Mouse (Mus musculus) liver, embryonic 15.5 days (tissue): ENCODE measurements around the gene Nck1. TPM values are rescaled to one million over a fixed set of nuclear protein-coding genes. Genes with fewer than 3 reads are reported as not detected.
A peak's percentile ranks its signal among the peaks of the same experiment; 100 is the strongest.

Source experiments
- ATAC-seq: fragments of 200-750 bp; cut with Nextera tagmentation; 2 replicates; pipeline ENCODE4 v1.8.0; 2017; ENCODE audit warnings: moderate number of reproducible peaks, mild to moderate bottlenecking, moderate library complexity; ENCODE audit not compliant: insufficient read depth
- H3K27ac ChIP-seq: fragments of 300-500 bp; sonication (generic); replicated peaks from 2 replicates; pipeline ENCODE4 v1.5.1; 2015; ENCODE audit warnings: mild to moderate bottlenecking, inconsistent platforms
- H3K27me3 ChIP-seq: fragments of 300-500 bp; sonication (generic); 2 replicates; pipeline ENCODE4 v1.6.1; 2015; ENCODE audit warnings: mild to moderate bottlenecking, inconsistent platforms
- H3K36me3 ChIP-seq: fragments of 300-500 bp; sonication (generic); replicated peaks from 2 replicates; pipeline ENCODE4 v1.6.1; 2015; ENCODE audit warnings: moderate library complexity, mild to moderate bottlenecking, inconsistent platforms
- H3K4me1 ChIP-seq: fragments of 300-500 bp; sonication (generic); replicated peaks from 2 replicates; pipeline ENCODE4 v1.6.1; 2015; ENCODE audit warnings: inconsistent platforms
- H3K4me2 ChIP-seq: fragments of 300-500 bp; sonication (generic); 2 replicates; pipeline ENCODE4 v1.6.1; 2015; ENCODE audit warnings: moderate library complexity, mild to moderate bottlenecking, inconsistent platforms
- H3K4me3 ChIP-seq: fragments of 300-500 bp; sonication (generic); replicated peaks from 2 replicates; pipeline ENCODE4 v1.5.1; 2015; ENCODE audit warnings: mild to moderate bottlenecking, inconsistent platforms
- H3K9ac ChIP-seq: fragments of 300-500 bp; sonication (generic); 2 replicates; pipeline ENCODE4 v1.6.1; 2015; ENCODE audit warnings: moderate library complexity, mild to moderate bottlenecking, inconsistent platforms
- H3K9me3 ChIP-seq: fragments of 300-500 bp; sonication (generic); replicated peaks from 2 replicates; pipeline ENCODE4 v1.6.1; 2016; ENCODE audit warnings: inconsistent platforms
- WGBS: fragments of 180-500 bp; shearing (Covaris S2); methylation state at CpG from one replicate; pipeline ENCODE4 v1.1.7; 2015; ENCODE audit warnings: mixed read lengths; ENCODE audit not compliant: insufficient replicate concordance; 5-methylcytosine and 5-hydroxymethylcytosine counted together
- polyA plus RNA-seq: library from polyadenylated mRNA; unstranded; fragments of >200 nt; fragmentation: Nextera tagmentation; extraction: Ambion mirVana; gene quantifications from 2 replicates; pipeline ENCODE4 v1.2.1, GENCODE M21; 2015

Nck1 gene
- polyA plus RNA-seq, 1 experiment from 2014 or later: 23.3 TPM

GRCm38 (mm10) chr9:100469681-100470080 lies 76.3 kb downstream of the Nck1 start:
- Histone ChIP-seq H3K27me3 (no peaks in the 10 kb centered on the region), H3K36me3 (no peaks in the 10 kb centered on the region), H3K4me1 (no peaks in the 10 kb centered on the region)

DNA sequence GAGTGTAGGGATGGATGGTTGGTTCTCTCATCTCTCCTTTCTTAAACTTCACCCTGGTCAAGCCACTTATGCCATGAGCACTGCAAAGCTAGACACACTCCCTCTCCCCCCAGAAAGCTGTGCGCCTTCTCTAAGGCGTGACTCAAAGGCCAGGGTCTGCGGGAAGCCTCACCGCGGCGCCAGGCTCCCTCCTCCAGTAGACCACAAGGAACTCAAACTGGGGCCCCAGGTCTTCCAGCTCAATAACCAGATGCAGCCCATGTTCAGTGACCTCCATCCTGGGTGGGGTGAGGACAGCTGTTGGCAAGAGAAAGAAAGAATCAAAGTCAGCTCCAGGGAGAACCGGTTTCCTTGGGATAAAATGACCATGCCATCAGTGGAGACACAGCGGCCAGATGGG lies 77.8 kb downstream of the Nck1 start:
- no peaks in the 10 kb centered on the region for H3K36me3 ChIP-seq
- H3K9me3 ChIP-seq: no peaks in the 10 kb centered on the region
- H3K9ac ChIP-seq: no peak overlapping the region
- no peak overlapping the region for H3K4me3 ChIP-seq
- H3K4me2 ChIP-seq: no peak overlapping the region
- no peaks in the 10 kb centered on the region for H3K27me3 ChIP-seq
- ATAC-seq: no peak
- no peaks in the 10 kb centered on the region for H3K4me1 ChIP-seq
- no peak overlapping the region for H3K27ac ChIP-seq
- 85% methylated on average over 8 of the region's 8 CpGs for WGBS

More at GRCm38 (mm10) chr9:100469681-100470080, 76.3 kb downstream of the Nck1 start:
- Histone ChIP-seq H3K27ac (no peak overlapping the region), H3K4me2 (no peak overlapping the region), H3K9me3 (no peaks in the 10 kb centered on the region), H3K9ac (no peak overlapping the region), H3K4me3 (no peak overlapping the region)
- ATAC-seq: no peak
- 84% methylated on average over 3 of the region's 3 CpGs for WGBS

DNA sequence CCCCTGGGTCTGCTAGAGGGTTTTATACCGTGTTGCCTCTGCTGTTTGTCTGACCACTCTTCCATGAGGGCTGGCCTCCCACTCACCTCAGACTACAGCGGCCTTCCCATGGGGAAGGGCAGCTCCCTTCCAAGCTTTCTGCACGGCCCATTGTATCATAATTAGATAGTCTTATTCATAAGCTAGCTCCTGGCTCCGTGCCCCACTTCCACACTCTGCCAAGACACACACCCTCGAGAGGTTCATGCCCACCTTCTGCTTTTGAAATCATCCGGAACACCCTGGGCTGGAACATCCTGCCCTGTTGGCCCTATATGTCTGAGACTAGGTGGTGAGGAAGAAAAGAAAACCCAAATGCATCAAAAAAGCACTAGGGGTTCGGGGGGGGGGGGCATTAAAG lies 78.3 kb downstream of the Nck1 start:
- Histone ChIP-seq H3K4me1 (no peaks in the 10 kb centered on the region), H3K4me3 (no peak overlapping the region), H3K9me3 (no peaks in the 10 kb centered on the region), H3K27me3 (no peaks in the 10 kb centered on the region), H3K27ac (no peak overlapping the region), H3K9ac (no peak overlapping the region), H3K36me3 (no peaks in the 10 kb centered on the region), H3K4me2 (no peak overlapping the region)
- 63% methylated on average over 7 of the region's 7 CpGs for WGBS
- no peak for ATAC-seq

DNA sequence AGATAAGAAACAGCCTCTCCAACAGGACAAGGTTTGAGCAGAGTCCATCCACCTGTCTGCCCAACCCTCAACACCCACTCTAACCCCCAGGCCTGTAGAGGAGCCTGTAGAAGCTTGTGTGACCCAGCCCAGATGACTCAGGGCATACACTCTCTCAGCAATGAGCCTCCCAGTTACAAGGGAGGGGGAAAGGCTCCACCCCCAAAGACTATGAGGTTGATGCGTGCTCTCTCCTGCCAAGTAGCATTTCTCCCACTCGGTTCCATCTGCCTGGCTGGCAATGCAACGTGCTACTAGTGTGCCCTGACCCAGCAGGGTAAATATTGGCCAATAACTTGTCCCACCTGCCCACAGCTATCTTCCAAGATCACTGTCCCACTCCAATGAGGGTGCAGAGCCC lies 79.2 kb downstream of the Nck1 start:
- H3K27ac ChIP-seq: no peak overlapping the region
- no peaks in the 10 kb centered on the region for H3K9me3 ChIP-seq
- no peak overlapping the region for H3K4me2 ChIP-seq
- no peak overlapping the region for H3K4me3 ChIP-seq
- H3K9ac ChIP-seq: no peak overlapping the region
- no peaks in the 10 kb centered on the region for H3K36me3 ChIP-seq
- H3K27me3 ChIP-seq: no peaks in the 10 kb centered on the region
- WGBS: 64% methylated on average over 3 of the region's 3 CpGs
- no peak for ATAC-seq
- H3K4me1 ChIP-seq: no peaks in the 10 kb centered on the region

DNA sequence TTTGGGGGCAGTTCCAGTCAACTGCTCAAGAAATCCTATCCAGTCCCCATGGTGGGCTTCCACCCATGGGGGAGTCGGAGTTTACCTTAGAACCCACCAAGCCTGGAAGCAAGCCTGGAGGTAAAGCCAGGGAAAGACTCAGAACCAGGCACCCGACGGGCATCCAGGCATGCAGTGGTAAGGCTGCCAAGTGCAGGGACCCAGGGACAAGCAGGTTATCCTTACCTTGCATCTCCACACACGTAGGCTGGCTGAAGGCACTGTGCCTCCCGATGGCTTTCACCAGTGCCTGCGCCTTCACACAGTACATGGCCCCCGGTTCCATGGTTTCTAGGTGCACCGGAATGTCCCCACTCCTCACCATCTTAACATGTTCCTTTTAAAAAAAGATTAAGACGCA lies 79.9 kb downstream of the Nck1 start:
- H3K36me3 ChIP-seq: no peaks in the 10 kb centered on the region
- H3K27me3 ChIP-seq: no peaks in the 10 kb centered on the region
- H3K4me1 ChIP-seq: no peaks in the 10 kb centered on the region
- H3K27ac ChIP-seq: no peak overlapping the region
- no peak overlapping the region for H3K9ac ChIP-seq
- no peak for ATAC-seq
- 80% methylated on average over 9 of the region's 9 CpGs for WGBS
- no peak overlapping the region for H3K4me2 ChIP-seq
- no peak overlapping the region for H3K4me3 ChIP-seq
- H3K9me3 ChIP-seq: no peaks in the 10 kb centered on the region

- no peaks in the 10 kb centered on the region for H3K9me3 ChIP-seq
- no peak overlapping the region for H3K4me2 ChIP-seq
- H3K27me3 ChIP-seq: no peaks in the 10 kb centered on the region
- no peak overlapping the region for H3K9ac ChIP-seq
- H3K4me3 ChIP-seq: no peak overlapping the region
- no peaks in the 10 kb centered on the region for H3K4me1 ChIP-seq
- no peak overlapping the region for H3K27ac ChIP-seq
- no peaks in the 10 kb centered on the region for H3K36me3 ChIP-seq
- ATAC-seq: no peak
- WGBS: 81% methylated on average over 5 of the region's 5 CpGs
These were observed 80.6 kb downstream of the Nck1 start for GRCm38 (mm10) chr9:100465380-100465779.

GRCm38 (mm10) chr9:100463771-100464170 lies 82.2 kb downstream of the Nck1 start:
- no peaks in the 10 kb centered on the region for H3K36me3 ChIP-seq
- no peak overlapping the region for H3K4me2 ChIP-seq
- no peaks in the 10 kb centered on the region for H3K4me1 ChIP-seq
- H3K27ac ChIP-seq: no peak overlapping the region
- H3K9me3 ChIP-seq: no peaks in the 10 kb centered on the region
- H3K27me3 ChIP-seq: no peaks in the 10 kb centered on the region
- H3K4me3 ChIP-seq: no peak overlapping the region
- no peak overlapping the region for H3K9ac ChIP-seq
- 32% methylated on average over 2 of the region's 2 CpGs for WGBS
- no peak for ATAC-seq

- H3K9me3 ChIP-seq: no peaks in the 10 kb centered on the region
- H3K27ac ChIP-seq: no peak overlapping the region
- no peak for ATAC-seq
- H3K4me1 ChIP-seq: no peaks in the 10 kb centered on the region
- 61% methylated on average over 4 of the region's 4 CpGs for WGBS
- no peak overlapping the region for H3K4me2 ChIP-seq
- H3K4me3 ChIP-seq: no peak overlapping the region
- H3K27me3 ChIP-seq: no peaks in the 10 kb centered on the region
- no peak overlapping the region for H3K9ac ChIP-seq
- H3K36me3 ChIP-seq: no peaks in the 10 kb centered on the region
These were observed 83.8 kb downstream of the Nck1 start for GRCm38 (mm10) chr9:100462098-100462497.

GRCm38 (mm10) chr9:100461671-100462070 lies 84.3 kb downstream of the Nck1 start:
- Histone ChIP-seq H3K4me2 (no peak overlapping the region), H3K4me3 (no peak overlapping the region), H3K9ac (no peak overlapping the region), H3K36me3 (no peaks in the 10 kb centered on the region), H3K27me3 (no peaks in the 10 kb centered on the region), H3K4me1 (no peaks in the 10 kb centered on the region), H3K9me3 (no peaks in the 10 kb centered on the region), H3K27ac (no peak overlapping the region)
- WGBS: 73% methylated on average over 9 of the region's 9 CpGs
- no peak for ATAC-seq

GRCm38 (mm10) chr9:100460203-100460602 lies 85.7 kb downstream of the Nck1 start:
- Histone ChIP-seq H3K36me3 (no peaks in the 10 kb centered on the region), H3K27me3 (no peaks in the 10 kb centered on the region), H3K4me3 (no peak overlapping the region), H3K27ac (no peak overlapping the region), H3K4me1 (peaks cover 1% of the 10 kb centered on the region; the same call in 1 of the 2 replicates), H3K9ac (no peak overlapping the region), H3K9me3 (no peaks in the 10 kb centered on the region), H3K4me2 (no peak overlapping the region)
- 69% methylated on average over 9 of the region's 9 CpGs for WGBS
- ATAC-seq: no peak

DNA sequence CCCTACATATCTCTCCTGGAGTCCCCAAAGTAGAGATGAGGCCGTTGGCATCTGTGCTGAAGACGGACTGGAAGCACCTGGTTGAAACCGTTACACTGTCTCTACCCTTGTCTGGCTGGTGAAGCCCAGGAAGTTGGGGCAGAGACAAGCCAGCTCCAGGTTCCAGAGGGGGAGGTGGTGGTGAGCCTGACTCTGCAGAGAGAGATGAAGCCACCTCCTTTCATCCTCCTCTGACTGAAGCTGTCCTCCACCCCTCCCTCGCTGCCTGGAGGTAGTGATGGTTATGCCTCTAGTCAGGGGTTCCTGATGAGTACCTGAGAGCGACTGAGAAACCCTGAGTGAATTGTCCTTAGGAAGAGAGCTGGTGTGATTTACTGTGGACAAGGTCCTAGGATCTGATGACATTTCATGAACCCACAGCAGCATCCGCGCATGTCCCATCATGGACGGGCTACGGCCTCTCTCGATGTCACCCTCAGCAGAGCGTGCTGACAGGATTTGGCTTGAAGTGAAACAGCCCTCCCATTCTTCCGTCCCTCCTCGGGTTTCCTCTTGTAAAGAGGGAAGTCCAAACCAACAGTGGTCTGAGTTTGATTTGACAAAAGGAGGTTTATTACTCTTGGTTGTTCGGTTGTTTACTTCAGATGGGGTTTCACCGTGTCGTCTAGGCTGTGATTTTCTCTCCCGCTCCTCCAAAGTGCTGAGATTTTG lies 87.8 kb downstream of the Nck1 start:
- H3K36me3 ChIP-seq: no peaks in the 10 kb centered on the region
- no peaks in the 10 kb centered on the region for H3K27me3 ChIP-seq
- H3K9ac ChIP-seq: no peak overlapping the region
- ATAC-seq: no peak
- no peak overlapping the region for H3K4me3 ChIP-seq
- no peak overlapping the region for H3K27ac ChIP-seq
- H3K4me1 ChIP-seq: peaks cover 7% of the 10 kb centered on the region
- H3K9me3 ChIP-seq: no peaks in the 10 kb centered on the region
- 59% methylated on average over 17 of the region's 17 CpGs for WGBS
- H3K4me2 ChIP-seq: no peak overlapping the region

- H3K27ac ChIP-seq: no peak overlapping the region
- peak overlapping the region; percentile 59 for H3K4me3 ChIP-seq
- 8% methylated on average over 9 of the region's 9 CpGs for whole genome bisulfite sequencing
- H3K9me3 ChIP-seq: no peaks in the 10 kb centered on the region
- H3K9ac ChIP-seq: peak overlapping the region; percentile 26; the same call in 1 of the 2 replicates
- ATAC-seq: no peak
- no peaks in the 10 kb centered on the region for H3K27me3 ChIP-seq
- H3K36me3 ChIP-seq: no peaks in the 10 kb centered on the region
- peaks cover 7% of the 10 kb centered on the region for H3K4me1 ChIP-seq
- H3K4me2 ChIP-seq: peak overlapping the region; percentile 67
These were observed 91.3 kb downstream of the Nck1 start for GRCm38 (mm10) chr9:100454664-100454993.
